Mouse (Mus musculus) neural tube, embryonic 14.5 days (tissue): ENCODE results near the gene Hcn3. TPM values are rescaled to one million over a fixed set of nuclear protein-coding genes. Genes with fewer than 3 reads are reported as not detected.

Experiments used
- ATAC-seq: fragments of 200-750 bp; cut with Nextera tagmentation; 2 replicates; pipeline ENCODE4 v1.8.0; 2017; ENCODE audit warnings: low read depth, mild to moderate bottlenecking, moderate TSS enrichment, moderate library complexity
- H3K27ac ChIP-seq: fragments of 300-500 bp; sonication (generic); 2 replicates; pipeline ENCODE4 v1.5.1; 2014; ENCODE audit warnings: low read depth, mild to moderate bottlenecking, control low read depth, low read length, moderate library complexity, mixed read lengths
- H3K27me3 ChIP-seq: fragments of 300-500 bp; sonication (generic); 2 replicates; pipeline ENCODE4 v1.6.1; 2014; ENCODE audit warnings: low read length; ENCODE audit not compliant: control insufficient read depth, insufficient read depth
- H3K36me3 ChIP-seq: fragments of 300-500 bp; sonication (generic); 2 replicates; pipeline ENCODE4 v1.6.1; 2014; ENCODE audit warnings: low read length, mixed read lengths; ENCODE audit not compliant: control insufficient read depth, insufficient read depth
- H3K4me1 ChIP-seq: fragments of 300-500 bp; sonication (generic); 2 replicates; pipeline ENCODE4 v1.6.1; 2014; ENCODE audit warnings: low read length; ENCODE audit not compliant: control insufficient read depth, insufficient read depth
- H3K4me2 ChIP-seq: fragments of 300-500 bp; sonication (generic); 2 replicates; pipeline ENCODE4 v1.6.1; 2014; ENCODE audit warnings: mild to moderate bottlenecking, low read depth, low read length, control low read depth
- H3K4me3 ChIP-seq: fragments of 300-500 bp; sonication (generic); 2 replicates; pipeline ENCODE4 v1.5.1; 2014; ENCODE audit warnings: low read depth, low read length, control low read depth, mixed read lengths
- H3K9ac ChIP-seq: fragments of 300-500 bp; sonication (generic); replicated peaks from 2 replicates; pipeline ENCODE4 v1.6.1; 2014; ENCODE audit warnings: low read depth, mild to moderate bottlenecking, control low read depth, low read length, mixed read lengths
- H3K9me3 ChIP-seq: fragments of 300-500 bp; sonication (generic); 2 replicates; pipeline ENCODE4 v1.6.1; 2016; ENCODE audit warnings: low read length; ENCODE audit not compliant: control insufficient read depth
- WGBS: fragments of 180-500 bp; shearing (Covaris S2); extraction: QIAGEN DNeasy Blood & Tissue Kit; methylation state at CpG from one replicate; pipeline ENCODE4 v1.1.7; 2014; 5-methylcytosine and 5-hydroxymethylcytosine counted together
- polyA plus RNA-seq: library from polyadenylated mRNA; unstranded; fragments of >200 nt; fragmentation: Nextera tagmentation; extraction: Ambion mirVana; gene quantifications from 2 replicates; pipeline ENCODE4 v1.2.1, GENCODE M21; 2014

The Hcn3 gene
- polyA plus RNA-seq, 1 experiment from 2014 or later, result 25.4 TPM

GRCm38 (mm10) chr3:89123313-89123712 is 36.7 kb downstream of the Hcn3 start:
- Histone ChIP-seq H3K9ac (no peak overlapping the region), H3K4me2 (no peak overlapping the region), H3K36me3 (no peaks in the 10 kb centered on the region), H3K27me3 (no peaks in the 10 kb centered on the region), H3K27ac (no peak overlapping the region), H3K4me3 (no peak overlapping the region), H3K9me3 (no peaks in the 10 kb centered on the region), H3K4me1 (no peaks in the 10 kb centered on the region)
- no peak for ATAC-seq
- 73% methylated on average over 2 of the region's 2 CpGs for WGBS

GRCm38 (mm10) chr3:89115522-89115921 is 44.5 kb downstream of the Hcn3 start:
- no peaks in the 10 kb centered on the region for H3K27me3 ChIP-seq
- no peak overlapping the region for H3K4me2 ChIP-seq
- no peak overlapping the region for H3K9ac ChIP-seq
- H3K27ac ChIP-seq, result no peak overlapping the region
- no peaks in the 10 kb centered on the region for H3K36me3 ChIP-seq
- H3K9me3 ChIP-seq, result no peaks in the 10 kb centered on the region
- 0% methylated on average over 2 of the region's 2 CpGs for WGBS
- no peak for ATAC-seq
- H3K4me1 ChIP-seq, result no peaks in the 10 kb centered on the region
- H3K4me3 ChIP-seq, result no peak overlapping the region

- Histone ChIP-seq H3K27me3 (no peaks in the 10 kb centered on the region), H3K9me3 (no peaks in the 10 kb centered on the region), H3K36me3 (no peaks in the 10 kb centered on the region), H3K4me1 (no peaks in the 10 kb centered on the region), H3K27ac (no peak overlapping the region), H3K4me3 (no peak overlapping the region), H3K9ac (no peak overlapping the region), H3K4me2 (no peak overlapping the region)
- no peak for ATAC-seq
- WGBS, result 90% methylated on average over 4 of the region's 4 CpGs
Measured at GRCm38 (mm10) chr3:89113058-89113457, 46.9 kb downstream of the Hcn3 start.

- Histone ChIP-seq H3K36me3 (no peaks in the 10 kb centered on the region), H3K9me3 (no peaks in the 10 kb centered on the region), H3K4me2 (no peak overlapping the region), H3K27me3 (no peaks in the 10 kb centered on the region), H3K4me1 (no peaks in the 10 kb centered on the region), H3K9ac (no peak overlapping the region), H3K4me3 (no peak overlapping the region), H3K27ac (no peak overlapping the region)
- no peak for ATAC-seq
- WGBS, result 76% methylated on average over 1 of the region's 1 CpGs
Measured at GRCm38 (mm10) chr3:89108146-89108545, 51.9 kb downstream of the Hcn3 start.

GRCm38 (mm10) chr3:89107545-89107944 is 52.5 kb downstream of the Hcn3 start:
- H3K4me3 ChIP-seq, result no peak overlapping the region
- H3K4me2 ChIP-seq, result no peak overlapping the region
- H3K27me3 ChIP-seq, result no peaks in the 10 kb centered on the region
- H3K36me3 ChIP-seq, result no peaks in the 10 kb centered on the region
- no peak overlapping the region for H3K27ac ChIP-seq
- 84% methylated on average over 3 of the region's 3 CpGs for WGBS
- H3K4me1 ChIP-seq, result no peaks in the 10 kb centered on the region
- H3K9ac ChIP-seq, result no peak overlapping the region
- no peaks in the 10 kb centered on the region for H3K9me3 ChIP-seq
- ATAC-seq, result no peak

DNA sequence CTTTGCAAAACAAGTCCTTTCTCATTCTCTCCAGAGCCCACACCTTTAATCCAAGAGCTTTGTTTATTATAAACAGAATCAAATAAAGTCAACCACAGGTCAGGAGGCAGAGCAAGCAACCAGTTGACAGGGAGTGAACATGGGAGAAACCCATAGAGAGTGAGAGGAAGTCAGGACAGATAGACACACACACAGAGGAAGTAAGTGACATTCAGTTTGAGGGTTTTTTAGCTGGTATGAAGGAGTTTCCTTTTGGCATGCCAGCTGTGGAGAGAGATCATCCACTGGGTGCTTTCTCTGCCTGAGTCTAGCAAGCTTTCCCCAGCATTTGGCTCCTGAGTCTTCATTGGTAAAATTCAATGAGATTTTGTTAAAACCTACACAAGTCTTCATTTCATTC is 53.1 kb downstream of the Hcn3 start:
- Histone ChIP-seq H3K9me3 (no peaks in the 10 kb centered on the region), H3K36me3 (no peaks in the 10 kb centered on the region), H3K4me2 (no peak overlapping the region), H3K9ac (no peak overlapping the region), H3K27ac (no peak overlapping the region), H3K27me3 (no peaks in the 10 kb centered on the region), H3K4me3 (no peak overlapping the region), H3K4me1 (0 out of 2 replicates have a peak, but pooled peaks cover 3% of the 10 kb centered on the region)
- no peak for ATAC-seq

GRCm38 (mm10) chr3:89103291-89103595 is 56.8 kb downstream of the Hcn3 start:
- Histone ChIP-seq H3K9me3 (no peaks in the 10 kb centered on the region), H3K27ac (no peak overlapping the region), H3K9ac (no peak overlapping the region), H3K4me3 (no peak overlapping the region), H3K4me1 (peaks cover 14% of the 10 kb centered on the region), H3K4me2 (no peak overlapping the region), H3K36me3 (0 out of 2 replicates have a peak, but pooled peaks cover 9% of the 10 kb centered on the region), H3K27me3 (no peaks in the 10 kb centered on the region)
- WGBS, result 79% methylated on average over 4 of the region's 4 CpGs
- no peak for ATAC-seq

DNA sequence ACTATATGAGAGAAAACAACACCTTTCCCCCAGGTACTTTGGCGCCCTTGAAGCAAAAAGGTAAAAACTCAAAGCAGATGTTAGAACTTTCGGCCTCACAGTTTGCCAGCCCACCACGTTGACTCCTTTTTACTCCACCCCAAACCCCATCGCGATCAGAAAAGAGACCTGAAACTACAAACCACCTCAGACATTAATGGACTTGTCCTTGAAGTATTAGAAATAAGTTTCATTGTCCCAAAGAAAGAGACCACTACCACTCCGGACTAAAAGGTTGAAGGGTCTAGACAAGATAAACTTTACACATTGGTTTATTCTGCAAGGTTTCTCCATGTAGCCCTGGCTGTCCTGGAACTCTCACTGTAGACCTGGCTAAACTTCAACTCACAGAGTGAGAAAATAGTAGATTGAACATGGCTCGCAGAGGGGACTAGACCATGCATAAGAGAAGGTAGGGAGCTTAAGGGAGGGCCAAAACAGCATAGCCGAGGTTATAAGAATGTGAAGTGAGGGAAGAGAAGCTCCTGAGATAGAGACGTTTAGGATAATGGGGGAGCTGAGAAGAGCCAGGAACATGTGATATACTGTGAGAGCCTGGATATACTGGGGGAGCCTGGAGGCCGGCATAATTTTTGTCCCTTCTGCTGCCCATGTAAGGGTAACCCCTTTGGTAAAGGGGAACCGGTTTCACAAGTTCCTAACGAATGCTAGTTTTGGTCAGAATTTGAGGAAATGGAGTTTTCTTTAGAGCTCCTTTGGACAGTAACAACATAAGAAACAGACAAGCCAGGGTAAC is 57.3 kb downstream of the Hcn3 start:
- H3K36me3 ChIP-seq, result 0 out of 2 replicates have a peak, but pooled peaks cover 11% of the 10 kb centered on the region
- peak overlapping the region; percentile 46 for H3K4me3 ChIP-seq
- H3K4me1 ChIP-seq, result peaks cover 14% of the 10 kb centered on the region
- H3K9me3 ChIP-seq, result no peaks in the 10 kb centered on the region
- peak overlapping the region; percentile 41; the same call in 1 of the 2 replicates for H3K27ac ChIP-seq
- peak overlapping the region; percentile 55 for H3K4me2 ChIP-seq
- WGBS, result 67% methylated on average over 12 of the region's 12 CpGs
- ATAC-seq, result no peak
- no peaks in the 10 kb centered on the region for H3K27me3 ChIP-seq
- H3K9ac ChIP-seq, result no peak overlapping the region

- peak within 1 kb of the TSS; percentile 46 for H3K4me3 ChIP-seq
- H3K27me3 ChIP-seq, result no peaks in the 10 kb centered on the region
- peak within 1 kb of the TSS; percentile 86 for H3K4me2 ChIP-seq
- H3K27ac ChIP-seq, result peak within 1 kb of the TSS; percentile 74
- H3K9me3 ChIP-seq, result no peaks in the 10 kb centered on the region
- H3K36me3 ChIP-seq, result 0 out of 2 replicates have a peak, but pooled peaks cover 15% of the 10 kb centered on the region
- WGBS, result under 1% methylated on average over 26 of the region's 26 CpGs
- peak within 1 kb of the TSS; percentile 57 for H3K9ac ChIP-seq
- peaks cover 14% of the 10 kb centered on the region for H3K4me1 ChIP-seq
- ATAC-seq, result peak; percentile 100
Measured at GRCm38 (mm10) chr3:89101812-89102494, 58.0 kb downstream of the Hcn3 start, which contains the start of gene Fdps. TSS of gene Fdps (minus strand) at chr3:89101959.
